Mouse (Mus musculus) 416B (cell line): ENCODE results near the gene Aicda.
"Not testable (repeated sequence)": the region's sequence is repeated elsewhere in the genome, so short reads cannot be mapped to it uniquely, and the experiment has no call there.

Experiments used
- DNase-seq: peaks from one replicate; pipeline ENCODE4 v3.0.0; 2011; ENCODE audit warnings: low read depth

Aicda gene

GRCm38 (mm10) chr6:122555266-122555665 lies 1.7 kb downstream of the Aicda start:
- DNase-seq = no peak

- DNase-seq = peak; percentile 87
These were observed 3.5 kb downstream of the Aicda start for GRCm38 (mm10) chr6:122556959-122557561.

GRCm38 (mm10) chr6:122560427-122560826 lies 6.8 kb downstream of the Aicda start:
- peak; percentile 76 for DNase-seq

- no peak for DNase-seq
These were observed 7.4 kb downstream of the Aicda start for GRCm38 (mm10) chr6:122561005-122561404.

GRCm38 (mm10) chr6:122562463-122562862 lies 8.9 kb downstream of the Aicda start:
- peak; percentile 68 for DNase-seq

- DNase-seq = peak; percentile 11
These were observed 11.6 kb downstream of the Aicda start for GRCm38 (mm10) chr6:122565070-122565784.

- DNase-seq = no peak
These were observed 15.5 kb downstream of the Aicda start for GRCm38 (mm10) chr6:122569113-122569512.

- no peak for DNase-seq
These were observed 16.2 kb downstream of the Aicda start for GRCm38 (mm10) chr6:122569762-122570161.

- peak; percentile 90 for DNase-seq
These were observed 17.4 kb downstream of the Aicda start for GRCm38 (mm10) chr6:122570695-122571616.

GRCm38 (mm10) chr6:122571617-122571959 lies 18.0 kb downstream of the Aicda start:
- DNase-seq = no peak

GRCm38 (mm10) chr6:122575037-122575436 lies 21.4 kb downstream of the Aicda start:
- DNase-seq = not testable (repeated sequence)

GRCm38 (mm10) chr6:122577030-122577429 lies 23.4 kb downstream of the Aicda start:
- DNase-seq = no peak

GRCm38 (mm10) chr6:122579086-122579485 lies 25.5 kb downstream of the Aicda start:
- DNase-seq = no peak

GRCm38 (mm10) chr6:122591027-122591758 lies 37.6 kb downstream of the Aicda start:
- no peak for DNase-seq

- DNase-seq = peak; percentile 23
These were observed 39.3 kb downstream of the Aicda start for GRCm38 (mm10) chr6:122592905-122593304.

GRCm38 (mm10) chr6:122595637-122596036 lies 42.0 kb downstream of the Aicda start:
- DNase-seq = peak; percentile 48

- no peak for DNase-seq
These were observed 43.0 kb downstream of the Aicda start for GRCm38 (mm10) chr6:122596608-122597007.

GRCm38 (mm10) chr6:122598014-122598413 lies 44.4 kb downstream of the Aicda start:
- no peak for DNase-seq

- DNase-seq = no peak
These were observed 44.8 kb downstream of the Aicda start for GRCm38 (mm10) chr6:122598436-122598835.

GRCm38 (mm10) chr6:122599054-122599737 lies 45.6 kb downstream of the Aicda start:
- no peak for DNase-seq

GRCm38 (mm10) chr6:122600066-122600646 lies 46.6 kb downstream of the Aicda start:
- no peak for DNase-seq
